Mouse (Mus musculus) kidney, postnatal 4 days (tissue): ENCODE measurements around the gene Nfatc3.
A peak's percentile ranks its signal among the peaks of the same experiment; 100 is the strongest.

Experiments
- DNase-seq, 2 experiments: peaks; one replicate each; pipeline ENCODE4 v3.0.0; 2021; ENCODE audit warnings: mixed read lengths in 2 of 2

The Nfatc3 gene

DNA sequence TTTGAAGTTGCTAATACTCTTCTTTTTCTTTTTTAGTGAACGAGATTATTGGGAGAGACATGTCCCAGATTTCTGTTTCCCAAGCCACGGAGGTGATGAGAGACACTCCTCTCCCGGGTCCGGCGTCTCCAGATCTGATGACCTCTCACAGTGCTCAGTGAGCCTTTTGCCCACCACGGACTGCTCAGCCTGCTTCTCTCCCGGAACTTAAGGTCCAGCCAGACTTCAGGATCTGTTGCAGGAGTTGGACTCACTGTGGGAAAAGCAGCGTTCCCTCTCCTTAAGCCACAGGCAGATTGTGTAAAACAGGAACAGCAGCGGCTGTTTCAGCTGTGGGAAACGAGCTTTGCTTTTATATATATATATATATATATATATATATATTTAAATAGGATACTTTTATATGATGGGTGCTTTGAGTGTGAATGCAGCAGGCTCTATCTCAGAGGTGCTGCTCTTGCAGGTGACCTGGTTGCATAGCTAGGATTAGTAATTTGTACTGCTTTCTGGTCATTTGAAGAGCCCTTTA, 69.3 kb downstream of the Nfatc3 start:
- DNase-seq, result no peak

DNA sequence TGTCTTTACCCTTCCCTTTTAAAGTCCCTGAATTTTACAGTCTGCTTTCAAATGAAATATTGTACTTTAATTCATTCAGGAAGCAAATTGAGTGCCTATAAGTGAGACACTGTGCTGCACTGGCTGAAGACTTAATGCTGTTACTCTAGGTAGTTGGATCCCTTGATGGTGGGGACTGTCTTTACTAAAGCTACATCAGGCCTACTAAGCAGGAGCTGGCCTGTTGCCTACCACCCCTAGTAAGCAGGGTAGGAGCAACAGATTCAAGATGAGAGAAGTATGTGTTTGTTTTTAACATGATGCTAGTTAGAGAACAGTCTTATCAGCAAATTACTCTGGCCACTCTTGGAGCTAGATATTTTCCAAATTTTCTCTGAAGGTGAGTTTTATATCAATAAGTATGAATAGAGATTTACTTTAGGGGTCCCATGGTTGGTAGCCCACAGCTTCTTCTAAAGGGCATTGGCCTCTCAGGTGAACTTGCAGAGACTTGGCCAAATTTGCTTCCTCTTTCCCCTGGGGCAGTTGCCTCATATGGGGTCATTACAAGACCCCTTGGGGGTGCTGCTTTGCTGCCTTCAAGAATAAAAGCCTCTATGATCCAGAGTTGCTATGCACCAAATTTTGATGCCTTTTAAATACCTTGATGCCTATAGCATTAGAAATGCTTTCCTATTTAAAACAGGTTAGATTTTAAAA, 70.7 kb downstream of the Nfatc3 start:
- DNase-seq, result no peak

DNA sequence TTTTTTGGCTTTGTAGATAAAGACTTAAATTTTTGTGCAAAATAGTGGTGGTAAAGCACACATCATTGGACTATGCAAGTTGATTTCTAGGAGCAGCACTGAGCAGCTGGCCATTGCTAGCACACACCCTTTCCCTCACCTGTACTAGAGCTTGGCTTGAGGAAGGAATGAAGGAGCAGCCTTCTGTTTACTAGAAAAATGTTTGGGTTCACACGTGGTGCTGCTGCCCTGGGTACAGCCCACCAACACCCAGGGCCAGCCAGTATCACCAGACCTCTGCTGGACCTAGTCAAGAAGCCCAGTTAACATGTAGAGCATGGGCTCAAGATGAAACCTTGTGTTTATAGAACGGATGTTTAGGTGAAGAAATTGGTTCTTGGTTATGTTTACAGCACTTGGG, 71.4 kb downstream of the Nfatc3 start:
- DNase-seq, result no peak

DNA sequence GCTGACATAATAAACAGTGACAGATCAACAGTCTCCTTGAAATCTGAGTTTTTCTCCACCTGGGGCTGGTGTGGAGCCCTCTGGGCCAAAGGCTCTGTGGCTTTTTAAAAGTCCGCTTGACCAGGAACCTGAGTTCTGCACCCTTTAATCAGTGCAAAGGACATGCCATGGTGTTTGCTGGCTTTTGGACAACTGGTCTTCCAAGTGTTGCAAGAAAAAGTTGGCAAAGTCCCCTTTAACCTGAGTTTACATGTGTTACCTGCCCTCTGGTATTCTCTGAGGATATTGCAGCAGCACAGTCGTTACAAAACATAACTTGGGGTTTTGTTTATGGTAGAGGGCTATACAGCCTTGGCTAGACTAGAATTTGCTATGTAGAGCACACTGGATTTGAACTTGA, 71.9 kb downstream of the Nfatc3 start:
- no peak for DNase-seq

DNA sequence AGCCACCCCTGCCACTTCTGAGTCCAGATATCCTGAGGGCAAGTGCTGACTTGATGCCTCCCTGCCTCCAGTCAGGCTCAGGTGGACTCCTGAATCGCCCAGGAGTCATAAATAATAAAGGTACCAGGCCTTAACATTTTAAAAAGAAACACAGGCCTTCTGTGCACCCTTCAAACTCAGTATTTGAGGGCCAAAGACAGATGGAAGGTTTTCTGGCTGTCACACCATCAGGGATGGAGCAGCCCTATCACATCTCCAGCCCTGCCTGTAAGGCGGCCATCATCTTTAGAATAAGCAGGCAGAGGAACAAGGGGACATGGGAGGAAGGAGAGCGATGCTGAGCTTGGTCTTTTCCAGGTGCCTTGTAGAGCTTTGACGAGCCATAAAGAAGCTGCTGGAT, 72.4 kb downstream of the Nfatc3 start:
- DNase-seq, result no peak

DNA sequence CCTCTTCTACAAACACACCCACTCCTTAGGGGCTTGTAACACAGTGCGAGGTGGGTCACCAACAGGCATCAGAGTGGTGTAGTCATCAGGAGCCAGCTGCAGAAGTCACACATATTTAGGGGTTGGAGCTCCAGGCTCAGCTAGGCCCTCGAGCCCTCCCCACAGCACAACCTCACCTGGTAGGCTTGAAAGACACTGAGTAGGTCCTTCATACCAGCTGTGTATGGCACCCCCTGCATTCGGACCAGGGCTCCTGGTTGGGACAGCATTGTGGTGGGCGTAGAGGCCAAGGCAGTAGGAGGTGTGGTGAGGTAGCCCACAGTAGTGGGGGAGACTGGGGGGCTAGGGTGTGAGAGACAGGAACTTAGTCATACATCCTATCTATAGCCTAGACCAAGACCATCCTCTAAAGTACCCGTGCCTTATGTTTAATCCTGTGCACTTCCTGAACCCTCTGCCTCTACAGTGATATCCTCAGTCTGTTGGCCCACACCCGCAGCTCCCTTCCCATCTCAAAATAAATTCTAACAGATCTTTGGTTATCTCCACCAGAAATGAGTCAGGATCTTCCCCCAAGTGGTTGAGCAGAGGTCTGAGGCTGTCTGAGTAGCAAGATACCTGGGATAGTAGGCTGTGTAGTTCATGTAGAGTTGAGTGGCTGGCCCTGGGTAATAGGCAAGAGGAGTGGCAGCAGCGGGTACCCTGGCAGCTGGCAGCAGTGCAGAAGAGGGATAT, 73.0 kb downstream of the Nfatc3 start:
- DNase-seq, result no peak

DNA sequence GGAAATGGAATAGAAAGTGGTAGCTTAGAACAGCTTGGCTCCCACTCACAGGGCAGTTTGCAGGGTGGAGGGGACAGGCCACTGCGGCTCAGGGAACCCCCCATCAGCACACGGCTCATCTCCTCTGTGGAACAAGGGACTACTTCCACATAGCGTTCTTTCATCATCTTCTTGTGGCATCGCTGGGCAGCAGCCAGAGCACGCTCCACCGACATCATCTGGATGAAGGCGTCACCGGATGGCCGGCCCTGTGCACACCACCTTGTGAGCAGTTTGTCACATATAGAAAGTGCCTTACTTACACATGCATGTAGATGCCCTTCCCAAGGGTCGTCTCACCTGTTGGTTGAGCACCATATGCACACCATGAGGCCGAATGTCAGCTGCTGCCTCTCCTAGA, 73.7 kb downstream of the Nfatc3 start:
- DNase-seq, result no peak

DNA sequence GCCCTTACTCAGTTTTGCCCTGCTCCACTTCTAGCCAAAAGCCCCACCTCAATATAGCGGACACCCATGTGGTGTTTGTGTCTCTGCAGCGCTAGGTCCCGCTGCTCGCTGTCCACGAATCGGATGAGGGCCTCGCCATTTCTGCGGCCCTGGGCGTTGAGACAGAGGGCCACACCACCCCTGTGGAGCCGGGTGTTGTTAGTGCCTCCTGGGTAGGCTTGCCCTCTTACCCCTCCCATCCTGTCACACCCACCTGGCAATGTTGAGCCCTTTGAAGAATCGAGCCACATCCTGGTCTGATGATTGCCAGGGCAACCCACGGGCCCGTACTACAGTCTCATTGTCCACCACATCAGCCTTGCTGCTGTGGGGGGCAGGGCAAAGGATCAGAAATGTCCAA, 74.9 kb downstream of the Nfatc3 start:
- no peak for DNase-seq

DNA sequence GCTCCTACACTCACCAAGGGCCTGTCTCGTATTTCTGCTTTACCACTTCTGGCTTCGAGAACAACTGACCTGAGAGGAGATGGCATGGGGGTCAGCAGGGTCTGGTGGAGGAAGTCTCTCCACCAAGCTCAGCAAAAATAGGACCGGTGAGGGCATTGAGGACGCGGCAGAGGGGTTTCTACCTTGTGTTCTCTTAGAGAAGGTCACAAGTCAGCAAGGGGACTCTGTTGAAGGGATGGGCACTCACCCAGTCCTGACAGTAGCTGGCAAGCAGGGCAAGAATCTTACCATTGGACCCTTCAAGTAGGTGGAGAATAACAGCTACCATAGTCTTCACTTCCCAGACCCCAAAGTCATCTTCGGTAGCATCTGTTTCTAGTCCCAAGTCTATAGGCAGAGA, 75.3 kb downstream of the Nfatc3 start:
- no peak for DNase-seq

DNA sequence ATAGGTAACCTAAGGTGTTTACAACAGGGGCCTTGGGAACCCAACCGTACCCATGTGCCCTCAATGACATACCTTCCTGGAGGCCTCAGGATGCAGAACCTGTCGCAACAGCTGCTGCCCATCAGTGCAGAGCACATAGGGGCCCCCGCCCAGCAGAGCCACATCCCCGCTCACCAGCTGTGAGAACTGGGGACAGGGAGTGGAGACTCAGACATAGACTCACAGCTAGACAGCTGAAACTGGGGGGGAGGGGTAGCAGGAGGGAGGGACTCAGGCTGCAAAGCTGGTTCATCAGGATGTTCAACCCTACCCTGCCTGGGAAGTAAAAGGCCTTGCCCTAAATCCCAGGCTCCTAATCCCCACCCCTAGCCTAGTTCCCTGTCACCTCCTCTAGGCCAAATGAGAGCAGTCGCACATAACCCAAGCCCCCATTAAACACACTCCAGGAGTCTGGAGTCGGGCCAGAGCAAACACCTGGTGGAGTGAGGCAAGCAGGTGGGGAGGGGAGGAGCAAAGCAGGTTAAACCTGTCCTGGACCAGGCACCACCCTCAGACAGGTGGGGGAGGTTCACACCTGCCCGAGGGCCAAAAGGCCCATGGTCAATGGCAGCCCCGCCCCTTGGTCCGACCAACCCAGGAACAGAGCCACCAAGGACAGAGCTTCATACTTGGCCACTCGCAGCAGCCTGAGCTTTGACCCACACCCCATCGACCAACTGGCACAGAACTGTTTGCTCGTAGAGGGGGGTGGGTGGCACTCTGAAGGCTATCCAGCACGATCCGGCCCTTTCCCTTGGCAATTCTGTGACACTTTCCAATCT, 76.3 kb downstream of the Nfatc3 start:
- peak; percentile 84 to 92 for DNase-seq

DNA sequence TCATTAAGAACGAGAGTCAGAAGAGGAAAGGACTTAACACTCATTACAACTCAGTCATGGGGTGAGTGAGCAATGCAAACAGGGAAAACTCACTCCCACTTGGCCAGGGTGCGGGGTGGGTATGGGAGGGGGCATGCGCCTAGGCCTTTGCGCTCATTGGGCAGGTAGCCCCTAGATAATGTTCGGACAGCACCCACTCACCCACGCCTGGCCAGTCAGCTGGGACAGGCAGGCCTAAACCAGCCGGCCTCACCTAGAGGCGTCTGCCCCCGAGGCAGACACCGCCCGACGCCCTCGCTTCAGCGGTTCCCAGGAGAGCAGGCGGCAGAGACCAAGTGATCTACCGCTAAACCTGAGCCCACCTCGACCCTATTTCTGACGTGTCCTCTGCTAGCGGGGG, 77.0 kb downstream of the Nfatc3 start:
- DNase-seq, result peak; percentile 59 to 73

DNA sequence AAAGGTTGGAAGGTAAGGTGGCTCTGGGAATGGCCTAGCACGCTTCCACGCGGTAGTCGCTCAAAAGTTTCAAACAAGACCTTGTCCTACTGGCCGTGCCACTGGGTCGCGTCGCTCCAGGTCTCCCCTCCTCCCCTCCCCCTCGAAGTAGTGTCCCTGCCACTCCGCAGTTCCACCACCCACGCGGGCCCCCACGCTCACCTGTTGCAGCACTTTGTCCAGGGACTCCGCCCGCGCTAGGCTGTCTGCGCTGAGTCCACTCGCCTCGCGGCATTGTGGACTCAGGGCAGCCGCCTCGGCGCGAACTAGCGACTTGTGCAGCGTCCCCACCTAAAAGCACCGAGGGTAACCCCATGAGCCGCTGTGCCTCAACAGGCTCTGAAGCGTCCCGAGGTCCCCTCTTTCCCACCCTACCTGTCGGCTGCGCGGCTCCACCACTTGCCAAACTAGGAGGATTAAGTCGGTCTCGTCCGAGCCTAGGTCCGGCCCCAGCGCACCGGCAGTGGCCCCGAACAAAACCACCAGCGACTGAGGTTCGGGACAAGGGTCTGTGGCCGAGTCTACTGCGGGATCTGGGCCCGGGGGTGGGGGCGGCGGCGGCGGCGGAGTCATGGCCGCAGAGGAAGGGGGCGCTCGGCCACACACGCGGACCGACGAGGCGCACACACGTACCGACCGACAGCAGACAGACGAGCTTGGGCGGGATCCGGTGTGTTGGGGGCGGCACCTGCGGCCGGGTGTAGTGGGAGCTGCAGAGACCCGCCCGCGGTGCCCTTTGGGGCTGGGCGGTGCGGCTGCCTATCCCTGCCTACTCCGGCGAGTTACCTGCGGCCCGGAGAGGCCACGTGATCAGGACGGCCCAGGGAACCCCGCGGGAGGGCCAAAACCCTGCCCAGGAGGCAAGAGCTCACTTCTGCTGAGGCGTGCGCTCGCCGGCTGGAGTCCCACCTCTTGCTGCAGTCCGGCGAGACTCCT, 77.8 kb downstream of the Nfatc3 start, which contains the start of gene Esrp2:
Gene Esrp2, minus strand, starts transcription at position 819 of the 975 bp plus-strand sequence.
- DNase-seq, result peak; percentile 77 to 88

DNA sequence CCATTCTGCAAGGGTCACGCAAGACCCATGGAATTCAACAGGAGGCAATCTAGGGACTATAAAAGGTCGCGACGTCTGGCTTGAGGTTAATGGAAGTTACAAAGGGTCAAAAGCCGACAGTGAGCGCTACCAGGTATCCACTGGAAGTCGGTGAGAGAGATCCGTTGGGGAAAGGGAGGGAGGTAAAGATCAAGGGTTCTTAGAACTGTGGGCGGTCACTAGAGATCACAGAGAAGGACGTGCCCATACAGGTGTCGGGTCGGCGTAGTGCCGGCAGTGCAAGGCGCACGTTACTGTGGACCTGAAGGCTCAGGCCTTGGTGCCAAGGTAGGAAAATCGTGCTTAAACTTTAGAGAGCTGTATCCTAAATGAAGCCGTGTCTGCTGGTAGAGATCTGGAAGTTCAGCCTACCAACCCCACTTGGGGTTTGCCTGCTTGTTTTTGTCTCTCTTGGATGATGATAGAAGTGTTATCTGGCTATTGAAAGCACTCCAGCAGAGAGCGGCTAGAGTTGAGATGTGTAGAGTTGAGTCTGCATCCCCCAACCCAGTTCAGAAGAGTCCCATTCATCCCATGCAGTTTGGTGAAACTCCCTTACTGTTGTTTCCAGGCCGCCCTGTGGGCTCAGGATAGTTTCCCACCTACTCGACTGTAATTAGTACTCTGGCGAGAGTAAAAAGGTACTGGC, 78.7 kb downstream of the Nfatc3 start:
- DNase-seq, result no peak

DNA sequence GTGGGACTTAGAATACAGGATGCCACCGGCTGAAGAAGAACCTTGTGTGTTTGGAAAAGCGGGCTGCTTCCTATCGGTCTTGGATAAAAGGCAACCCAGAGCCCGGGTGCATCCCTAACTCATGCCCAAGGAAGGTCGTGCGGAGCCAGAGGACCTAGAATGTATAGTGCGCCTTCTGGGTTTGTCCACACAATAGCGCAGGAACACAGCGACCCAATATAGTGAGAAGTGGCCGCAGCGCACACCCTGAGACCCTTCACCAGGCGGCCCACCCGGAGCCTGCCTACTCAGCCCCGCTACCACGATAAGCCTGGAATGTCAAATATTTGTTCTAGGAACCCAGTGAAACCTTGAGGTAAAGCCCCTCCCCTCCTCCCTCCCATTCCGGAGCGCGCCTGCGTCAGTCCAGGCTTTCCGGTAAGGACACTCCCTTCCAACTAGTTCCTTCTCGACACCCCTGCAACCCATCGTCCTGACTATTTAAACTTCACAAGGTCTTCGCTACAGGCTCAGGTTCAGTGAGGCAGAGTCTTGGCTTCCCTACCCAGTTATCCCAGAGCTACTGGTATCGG, 79.4 kb downstream of the Nfatc3 start:
- DNase-seq, result peak; percentile 71 to 80

DNA sequence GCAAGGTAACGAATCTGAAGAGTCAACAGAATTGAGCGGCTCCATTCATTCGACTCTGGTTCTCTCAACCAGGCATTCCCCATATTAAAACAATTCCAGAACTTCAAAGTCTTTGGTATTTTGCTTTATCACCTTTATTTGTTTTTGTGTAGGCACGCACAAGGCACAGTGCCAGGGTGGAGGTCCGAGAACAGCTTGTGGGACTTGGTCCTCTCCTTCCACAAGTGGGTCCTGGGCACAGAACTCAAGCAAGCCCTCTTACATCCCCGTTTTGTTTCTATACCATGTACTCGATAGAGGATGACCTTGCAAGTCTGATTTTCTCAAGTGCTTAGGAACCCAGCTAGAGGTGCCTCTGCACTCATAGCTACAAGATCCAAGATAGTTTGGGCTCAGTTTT, 80.0 kb downstream of the Nfatc3 start:
- DNase-seq, result no peak

DNA sequence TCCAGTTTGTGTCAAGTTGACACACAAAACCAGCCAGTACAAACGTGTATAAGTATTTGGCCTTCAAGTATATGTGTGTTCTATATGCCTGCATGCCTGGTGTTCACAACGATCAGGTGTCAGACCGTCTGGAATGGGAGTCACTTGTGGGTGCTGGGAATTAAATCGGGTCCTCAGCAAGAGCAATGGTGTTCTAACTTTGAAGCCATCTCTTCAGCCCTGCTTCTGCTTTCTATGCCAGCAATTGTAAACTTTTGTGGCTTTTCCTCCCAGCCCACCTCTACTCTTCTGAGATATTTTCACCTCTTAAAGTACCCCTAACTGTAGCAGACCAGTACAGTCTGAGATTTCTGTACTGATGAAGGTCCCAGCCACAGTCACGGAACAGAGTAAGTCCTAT, 81.6 kb downstream of the Nfatc3 start:
- DNase-seq, result no peak

DNA sequence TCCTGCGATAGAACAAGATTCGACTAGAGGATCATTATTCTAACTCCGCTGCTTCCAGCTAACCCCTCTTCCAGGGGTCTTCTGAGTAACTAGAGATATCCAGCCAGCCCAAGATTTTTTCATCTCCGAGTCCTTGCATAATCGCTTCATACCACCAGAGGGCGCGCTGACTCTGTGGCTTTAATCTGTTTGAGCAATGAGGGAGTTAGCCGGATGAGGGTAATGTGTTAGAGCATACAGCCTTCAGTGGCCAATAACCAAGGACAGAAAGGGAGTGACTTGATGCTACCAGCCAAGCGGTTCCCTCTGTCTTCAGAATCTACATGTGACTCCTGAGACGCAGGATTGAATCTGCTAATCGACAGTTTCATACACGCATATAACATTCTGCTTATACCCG, 82.1 kb downstream of the Nfatc3 start:
- peak; percentile 89 to 90 for DNase-seq

DNA sequence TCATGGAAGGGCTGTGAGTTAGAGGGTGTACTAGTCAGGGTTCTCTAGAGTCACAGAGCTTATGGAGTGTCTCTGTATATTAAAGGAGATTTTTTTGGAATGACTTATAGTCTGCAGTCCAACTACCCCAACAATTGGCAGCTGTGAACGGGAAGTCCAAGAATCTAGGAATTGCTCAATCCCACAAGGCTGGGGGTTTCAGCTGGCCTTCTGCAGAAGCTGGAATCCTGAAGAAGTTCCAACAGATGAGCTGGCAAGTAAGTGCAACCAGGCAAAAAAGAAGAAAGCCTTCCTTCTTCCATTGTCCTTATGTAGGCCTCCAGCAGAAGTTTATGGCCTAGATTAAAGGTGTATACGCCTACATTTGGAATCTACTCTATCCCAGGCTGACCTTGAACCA, 86.7 kb downstream of the Nfatc3 start:
- no peak for DNase-seq

DNA sequence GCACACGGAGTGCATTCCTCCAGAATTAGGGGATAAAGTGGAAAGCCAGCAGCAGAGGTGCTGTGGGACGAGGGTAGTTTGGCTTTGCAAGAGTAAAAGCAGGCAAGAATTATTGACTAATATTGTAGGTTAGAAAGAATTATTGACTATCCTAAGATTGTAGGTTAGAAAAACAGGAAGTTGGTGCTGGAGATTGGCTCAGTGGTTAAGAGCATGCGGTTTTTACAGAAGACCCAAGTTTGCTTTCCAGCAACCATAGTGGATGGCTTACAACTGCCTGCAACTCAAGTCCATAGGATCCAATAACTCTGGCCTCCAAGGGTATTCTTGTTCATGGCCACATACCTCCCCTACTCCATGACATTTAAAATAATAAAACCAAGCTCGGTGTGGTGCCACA, 87.4 kb downstream of the Nfatc3 start:
- no peak for DNase-seq

DNA sequence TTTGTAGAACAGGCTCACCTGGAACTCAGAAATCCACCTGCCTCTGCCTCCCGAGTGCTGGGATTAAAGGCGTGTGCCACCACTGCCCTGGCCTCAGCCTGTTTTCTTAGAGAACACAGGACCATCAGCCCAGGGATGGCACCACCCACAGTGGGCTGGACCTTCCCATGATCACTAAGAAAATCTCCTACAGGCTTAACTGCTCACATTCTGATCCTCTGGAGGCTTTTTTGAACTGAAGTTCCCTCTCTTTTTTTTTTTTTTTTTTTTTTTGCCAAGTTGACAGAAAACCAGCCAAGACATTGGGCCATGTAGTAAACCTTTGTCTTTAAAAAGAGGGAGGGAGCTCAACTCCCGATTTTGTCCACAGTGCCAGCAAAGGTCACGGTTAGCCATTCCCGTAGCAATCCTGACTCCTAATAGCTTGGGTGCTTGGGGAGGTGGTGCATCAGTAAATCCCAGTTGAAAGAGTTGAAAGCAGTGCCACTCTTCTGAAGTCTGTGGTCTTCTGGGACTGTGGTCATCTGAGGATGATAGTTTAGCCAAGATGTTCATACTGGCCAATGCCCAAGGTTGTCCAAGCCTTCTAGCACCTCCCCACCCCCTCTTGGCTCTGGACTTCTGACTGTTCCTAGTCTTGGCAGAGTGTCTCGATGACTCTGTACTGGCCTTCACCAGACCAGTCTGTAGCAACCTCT, 89.4 kb downstream of the Nfatc3 start:
- no peak for DNase-seq

DNA sequence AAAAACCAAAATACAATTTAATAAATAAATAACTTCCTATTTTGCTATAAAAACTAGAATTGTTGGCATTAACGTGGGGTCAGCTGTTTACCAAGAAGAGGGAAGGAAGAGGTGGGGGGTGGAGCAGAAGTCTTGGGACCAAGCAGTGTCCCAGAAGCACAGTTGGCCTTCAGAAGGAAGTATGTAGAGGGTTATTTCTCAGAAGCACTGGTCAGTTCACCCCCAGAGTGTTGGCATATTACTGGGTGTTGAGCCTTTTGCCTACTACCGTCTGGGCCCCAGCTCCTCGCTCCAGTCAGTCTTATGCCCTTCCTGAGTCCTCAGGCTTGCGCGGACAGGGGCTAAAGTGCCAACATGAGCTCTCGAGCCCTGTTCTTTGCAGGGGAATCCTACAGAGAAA, 90.4 kb downstream of the Nfatc3 start:
- DNase-seq, result no peak
